Mouse (Mus musculus) CD4-positive, CD25-positive, alpha-beta regulatory T cell, adult 2 months (primary cell): ENCODE measurements around the gene Slfn1.
"Not testable (repeated sequence)": the region's sequence is repeated elsewhere in the genome, so short reads cannot be mapped to it uniquely, and the experiment has no call there.

Experiments used
- DNase-seq: peaks from one replicate; pipeline ENCODE4 v3.0.0-alpha.2; 2012; ENCODE audit warnings: low read depth, low spot score

The Slfn1 gene

GRCm38 (mm10) chr11:83116597-83117227 lies at the start of gene Slfn1:
Gene Slfn1, plus strand, starts transcription at chr11:83116849.
- DNase-seq = peak; percentile 67

GRCm38 (mm10) chr11:83067982-83068694 lies 48.5 kb upstream of the Slfn1 start:
- DNase-seq = peak; percentile 51

- DNase-seq = no peak
Measured at GRCm38 (mm10) chr11:83070321-83070970, 46.2 kb upstream of the Slfn1 start.

GRCm38 (mm10) chr11:83077714-83078422 lies 38.8 kb upstream of the Slfn1 start:
- peak; percentile 88 for DNase-seq

GRCm38 (mm10) chr11:83078423-83079140 lies 38.1 kb upstream of the Slfn1 start:
- peak; percentile 42 for DNase-seq

- peak; percentile 86 for DNase-seq
Measured at GRCm38 (mm10) chr11:83079487-83080199, 37.0 kb upstream of the Slfn1 start.

- no peak for DNase-seq
Measured at GRCm38 (mm10) chr11:83082741-83083473, 33.7 kb upstream of the Slfn1 start.

- no peak for DNase-seq
Measured at GRCm38 (mm10) chr11:83084161-83084560, 32.5 kb upstream of the Slfn1 start.

GRCm38 (mm10) chr11:83084761-83085160 lies 31.9 kb upstream of the Slfn1 start:
- no peak for DNase-seq

GRCm38 (mm10) chr11:83115138-83115537 lies 1.5 kb upstream of the Slfn1 start:
- DNase-seq = peak; percentile 88

- DNase-seq = peak; percentile 66
Measured at GRCm38 (mm10) chr11:83118056-83118455, 1.4 kb downstream of the Slfn1 start.

- DNase-seq = no peak
Measured at GRCm38 (mm10) chr11:83121131-83121685, 4.6 kb downstream of the Slfn1 start.

- DNase-seq = no peak
Measured at GRCm38 (mm10) chr11:83123198-83123597, 6.5 kb downstream of the Slfn1 start.

- no peak for DNase-seq
Measured at GRCm38 (mm10) chr11:83124906-83125305, 8.3 kb downstream of the Slfn1 start.

- DNase-seq = not testable (repeated sequence)
Measured at GRCm38 (mm10) chr11:83125633-83126032, 9.0 kb downstream of the Slfn1 start.

GRCm38 (mm10) chr11:83137253-83137652 lies 20.6 kb downstream of the Slfn1 start:
- DNase-seq = not testable (repeated sequence)

GRCm38 (mm10) chr11:83148939-83149338 lies 32.3 kb downstream of the Slfn1 start:
- not testable (repeated sequence) for DNase-seq
